Mouse (Mus musculus) ovary, postnatal 36 days (tissue): ENCODE data around the gene Ankrd11.

Source experiments
- DNase-seq: peaks from one replicate; pipeline ENCODE4 v3.0.0; 2022; ENCODE audit warnings: low spot score, mixed read lengths

Gene Ankrd11

GRCm38 (mm10) chr8:122893451-122893850, 148.6 kb downstream of the Ankrd11 start:
- DNase-seq, result no peak

GRCm38 (mm10) chr8:122891440-122891839, 150.6 kb downstream of the Ankrd11 start:
- DNase-seq, result no peak

DNA sequence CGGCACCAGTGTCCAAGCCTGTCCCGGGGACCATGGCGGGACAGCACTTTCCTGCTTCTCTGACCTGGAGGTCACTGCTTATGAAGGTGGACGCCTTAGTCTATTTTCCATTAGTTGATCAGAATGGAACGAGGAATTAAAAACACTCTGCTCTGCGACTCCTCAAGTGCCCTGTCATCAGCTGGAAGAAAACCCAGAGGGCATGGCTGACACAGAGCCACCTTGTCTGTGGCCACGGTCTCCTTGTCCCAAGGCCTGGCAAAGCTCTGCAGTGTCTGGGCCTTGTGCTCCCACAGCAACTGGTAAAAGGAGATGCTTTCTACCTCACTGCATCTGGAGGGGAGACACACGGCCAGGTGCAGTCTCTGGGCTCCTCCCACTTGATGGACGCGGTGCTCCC, 158.4 kb downstream of the Ankrd11 start:
- no peak for DNase-seq

DNA sequence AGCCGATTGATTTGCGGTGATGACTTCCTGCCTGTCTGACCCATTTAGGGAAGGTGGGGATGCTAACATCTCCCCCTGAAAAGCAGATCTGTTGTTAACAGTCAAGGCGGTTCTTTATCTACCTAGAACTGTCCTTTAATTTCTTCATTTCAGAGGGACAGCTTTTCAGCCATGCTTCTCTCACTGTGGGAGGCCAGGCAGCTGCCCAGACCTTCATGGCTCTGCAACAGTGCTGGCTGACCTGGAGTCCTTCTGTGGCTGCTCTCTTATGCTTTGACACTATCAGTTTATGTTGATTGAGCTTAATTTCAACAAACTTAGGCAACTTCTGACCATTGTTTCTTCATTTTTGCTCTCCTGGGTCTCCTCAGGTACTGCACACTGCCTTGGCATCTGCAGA, 161.8 kb downstream of the Ankrd11 start:
- no peak for DNase-seq

DNA sequence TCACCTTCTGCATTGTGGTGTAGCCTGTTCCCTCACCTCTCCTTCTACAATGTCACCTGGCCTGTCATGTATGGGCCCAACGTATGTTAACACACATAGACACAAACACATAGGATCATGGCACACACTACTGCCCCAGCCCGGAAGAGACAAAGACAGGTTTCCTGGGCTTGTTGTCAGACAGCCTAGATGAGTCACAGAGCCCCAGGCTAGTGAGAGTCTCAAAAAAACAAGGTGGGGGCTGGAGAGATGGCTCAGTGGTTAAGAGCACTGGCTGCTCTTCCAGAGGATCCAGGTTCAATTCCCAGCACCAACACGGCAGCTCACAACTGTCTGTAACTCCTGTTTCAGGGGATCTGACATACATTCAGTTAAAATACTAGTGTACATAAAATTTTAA, 163.8 kb downstream of the Ankrd11 start:
- no peak for DNase-seq

DNA sequence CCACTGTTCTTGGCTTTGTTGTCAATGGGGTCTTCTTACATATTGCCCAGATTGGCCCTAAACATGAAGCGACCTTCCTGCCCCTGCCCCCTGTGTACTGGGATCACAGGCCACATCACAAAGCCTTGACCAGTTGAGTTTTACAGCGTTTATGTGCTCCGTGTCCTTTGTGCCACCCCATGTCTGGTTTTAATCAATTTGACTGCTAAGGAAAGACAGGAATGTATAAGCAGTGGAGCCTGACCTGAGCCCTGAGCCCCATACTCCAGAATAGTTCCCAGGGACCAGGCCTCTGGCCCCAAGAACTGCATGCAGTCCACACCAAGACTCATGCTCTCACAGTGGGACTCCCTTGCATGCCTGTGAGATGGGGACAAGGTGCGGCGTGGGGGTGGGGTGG, 166.9 kb downstream of the Ankrd11 start:
- DNase-seq, result no peak

DNA sequence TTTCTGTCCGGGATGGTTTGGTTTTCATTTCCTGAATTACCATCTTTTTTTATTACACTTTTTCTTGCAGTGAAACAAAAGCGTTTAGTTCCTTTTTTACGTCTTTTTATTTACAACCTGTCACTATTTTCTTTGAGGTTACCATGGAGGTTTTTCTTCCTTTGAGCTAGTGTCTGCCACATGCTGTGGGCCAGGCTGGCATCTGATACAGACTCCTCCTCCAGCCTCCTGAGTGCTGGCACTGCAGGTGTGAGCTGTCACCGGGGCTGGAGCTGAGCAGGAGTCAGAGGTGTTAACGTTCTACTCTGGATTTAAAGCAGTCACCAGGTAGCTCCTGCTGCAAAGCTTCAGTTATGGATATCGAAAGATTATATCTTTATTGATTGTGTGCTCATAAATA, 168.9 kb downstream of the Ankrd11 start:
- no peak for DNase-seq

DNA sequence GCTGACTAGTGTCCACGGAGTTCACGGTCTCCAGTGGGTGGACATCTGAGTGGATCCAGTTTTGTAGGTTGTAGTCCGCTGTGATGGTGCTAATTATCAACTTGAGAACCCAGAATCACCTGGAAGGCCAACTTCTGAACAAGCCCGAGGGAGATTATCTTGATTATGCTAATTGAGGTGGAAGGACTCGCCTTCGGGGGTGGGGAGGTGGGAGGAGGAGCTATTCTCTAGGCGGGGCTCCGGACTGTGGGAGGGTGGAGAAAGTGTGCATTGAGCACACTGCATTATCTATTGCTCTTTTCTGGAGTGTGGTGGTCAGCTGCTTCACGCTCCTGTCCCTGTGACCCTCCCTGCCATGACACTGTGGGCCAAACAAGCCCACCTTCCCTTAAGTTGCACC, 170.4 kb downstream of the Ankrd11 start:
- no peak for DNase-seq

DNA sequence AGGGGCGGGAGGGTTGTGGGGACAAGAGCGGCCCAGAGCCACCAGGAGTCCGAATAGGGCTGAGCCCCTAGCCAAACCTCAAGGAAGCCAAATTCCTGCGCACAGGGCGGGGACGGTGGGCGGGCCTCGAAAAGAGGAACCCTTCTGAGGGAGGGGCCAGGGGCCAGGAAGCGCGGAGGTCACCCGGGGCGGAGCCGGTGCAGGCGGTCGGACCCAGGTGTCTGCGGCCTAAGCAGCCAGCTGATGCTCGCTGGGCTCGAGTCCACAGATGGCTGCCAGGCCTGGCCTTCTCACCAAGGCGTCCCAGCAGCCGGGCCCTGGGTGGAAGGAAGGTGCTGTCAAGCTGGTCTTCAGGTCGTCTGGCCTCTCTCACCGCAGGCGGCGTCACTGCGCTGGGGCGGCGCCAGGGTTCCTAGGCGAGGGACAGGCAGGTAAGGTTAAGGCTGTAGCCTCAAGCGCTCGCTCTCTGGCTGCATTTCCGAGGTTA, 171.7 kb downstream of the Ankrd11 start:
- no peak for DNase-seq

DNA sequence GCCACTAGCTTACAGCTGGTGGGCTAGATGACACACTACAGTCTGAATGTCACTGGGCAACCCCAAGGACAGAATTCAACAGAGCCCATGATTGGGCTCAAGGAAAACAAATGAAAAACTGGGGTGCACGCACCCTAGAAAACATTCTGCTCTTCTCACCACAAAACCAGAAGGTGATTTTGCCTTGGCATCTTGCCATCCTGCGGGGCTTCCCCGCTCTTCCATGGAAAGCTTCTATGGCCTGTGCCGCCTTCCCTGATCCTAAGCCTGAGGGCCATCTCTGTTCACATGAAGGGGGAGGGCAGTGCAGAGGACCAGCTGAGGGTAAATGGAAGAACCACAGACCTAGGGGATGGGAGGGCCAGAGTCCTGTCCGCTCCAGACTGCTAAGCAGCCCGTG, 174.1 kb downstream of the Ankrd11 start:
- DNase-seq, result no peak

DNA sequence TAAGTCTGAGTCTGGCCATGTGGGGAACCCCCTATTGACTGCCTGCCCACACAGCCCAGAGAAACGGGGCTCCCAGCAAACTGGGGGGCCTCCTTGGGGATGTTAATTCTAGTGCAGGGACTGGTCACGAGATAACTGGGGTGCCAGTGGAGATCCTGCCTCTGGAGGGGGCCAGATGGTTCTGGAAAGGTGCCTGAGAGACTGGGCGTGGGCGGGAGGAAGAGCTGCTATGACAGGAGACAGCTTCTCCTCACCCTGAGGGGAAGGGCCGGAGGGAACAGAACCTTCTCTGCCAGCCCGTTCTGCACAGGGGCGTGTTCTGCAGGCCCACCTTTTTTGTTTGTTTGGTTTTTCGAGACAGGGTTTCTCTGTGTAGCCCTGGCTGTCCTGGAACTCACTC, 175.8 kb downstream of the Ankrd11 start:
- no peak for DNase-seq

- no peak for DNase-seq
Observed at GRCm38 (mm10) chr8:122865441-122865840, 176.6 kb downstream of the Ankrd11 start.

- no peak for DNase-seq
Observed at GRCm38 (mm10) chr8:122864719-122865129, 177.4 kb downstream of the Ankrd11 start.

GRCm38 (mm10) chr8:122859843-122860242, 182.2 kb downstream of the Ankrd11 start:
- no peak for DNase-seq

GRCm38 (mm10) chr8:122856288-122856687, 185.8 kb downstream of the Ankrd11 start:
- DNase-seq, result no peak

DNA sequence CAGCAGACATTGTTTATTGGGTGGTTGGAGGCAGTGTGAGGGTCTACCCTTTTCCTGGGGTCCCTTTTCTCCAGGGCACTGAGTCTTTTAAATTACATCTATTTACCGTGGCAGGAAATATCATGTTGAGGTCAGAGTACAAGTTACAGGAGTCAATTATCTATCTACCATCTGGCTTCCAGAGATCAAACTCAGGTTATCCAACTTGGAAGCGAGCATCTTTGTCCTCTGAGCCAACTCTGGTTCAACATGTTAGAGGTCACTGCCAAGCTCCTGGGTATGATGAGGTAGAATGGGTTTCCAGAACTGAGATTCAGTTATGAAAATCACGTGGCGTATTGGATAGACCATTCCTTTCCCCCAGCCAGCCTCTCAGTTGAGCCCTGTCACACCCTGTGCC, 187.0 kb downstream of the Ankrd11 start:
- no peak for DNase-seq

- DNase-seq, result no peak
Observed at GRCm38 (mm10) chr8:122854388-122854787, 187.7 kb downstream of the Ankrd11 start.

DNA sequence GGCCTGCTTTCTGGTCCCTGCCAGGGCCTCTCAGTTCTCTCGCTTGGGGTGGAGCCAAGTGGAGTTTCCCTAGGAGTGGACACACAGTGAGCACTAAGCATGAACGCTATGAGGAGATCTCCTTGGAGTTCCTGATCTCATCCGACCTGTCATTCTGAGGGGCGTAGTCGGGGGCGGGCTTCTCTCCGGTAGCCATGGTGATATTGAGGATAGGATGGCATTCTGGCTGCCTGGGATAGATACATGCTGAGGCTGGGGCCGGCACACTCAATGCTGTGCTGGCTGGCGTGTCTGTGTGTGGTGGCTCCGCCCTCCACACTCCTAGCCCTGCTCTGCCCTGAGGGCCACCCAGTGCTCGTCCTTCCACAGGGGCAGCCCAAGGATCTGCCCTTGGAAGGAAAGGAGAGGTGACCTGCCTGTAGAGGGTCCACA, 188.7 kb downstream of the Ankrd11 start:
- no peak for DNase-seq

DNA sequence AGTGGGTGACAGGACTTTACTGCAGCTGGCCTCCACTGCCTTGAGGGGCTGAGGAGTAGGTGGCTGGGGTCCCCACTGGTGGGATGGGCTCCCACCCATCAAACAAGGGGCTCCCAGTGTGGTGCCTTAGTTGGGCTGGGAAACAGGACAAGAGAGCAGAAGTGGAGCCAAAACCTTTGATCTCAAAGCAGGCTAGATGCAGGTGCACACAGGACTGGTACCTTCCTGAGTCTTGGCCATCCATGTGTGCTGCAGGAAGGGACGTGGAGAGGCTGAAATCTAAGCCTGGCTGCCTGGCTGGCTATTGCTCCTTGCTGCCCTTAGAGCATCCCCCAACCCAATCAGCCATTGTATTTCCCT, 189.6 kb downstream of the Ankrd11 start:
- DNase-seq, result no peak

DNA sequence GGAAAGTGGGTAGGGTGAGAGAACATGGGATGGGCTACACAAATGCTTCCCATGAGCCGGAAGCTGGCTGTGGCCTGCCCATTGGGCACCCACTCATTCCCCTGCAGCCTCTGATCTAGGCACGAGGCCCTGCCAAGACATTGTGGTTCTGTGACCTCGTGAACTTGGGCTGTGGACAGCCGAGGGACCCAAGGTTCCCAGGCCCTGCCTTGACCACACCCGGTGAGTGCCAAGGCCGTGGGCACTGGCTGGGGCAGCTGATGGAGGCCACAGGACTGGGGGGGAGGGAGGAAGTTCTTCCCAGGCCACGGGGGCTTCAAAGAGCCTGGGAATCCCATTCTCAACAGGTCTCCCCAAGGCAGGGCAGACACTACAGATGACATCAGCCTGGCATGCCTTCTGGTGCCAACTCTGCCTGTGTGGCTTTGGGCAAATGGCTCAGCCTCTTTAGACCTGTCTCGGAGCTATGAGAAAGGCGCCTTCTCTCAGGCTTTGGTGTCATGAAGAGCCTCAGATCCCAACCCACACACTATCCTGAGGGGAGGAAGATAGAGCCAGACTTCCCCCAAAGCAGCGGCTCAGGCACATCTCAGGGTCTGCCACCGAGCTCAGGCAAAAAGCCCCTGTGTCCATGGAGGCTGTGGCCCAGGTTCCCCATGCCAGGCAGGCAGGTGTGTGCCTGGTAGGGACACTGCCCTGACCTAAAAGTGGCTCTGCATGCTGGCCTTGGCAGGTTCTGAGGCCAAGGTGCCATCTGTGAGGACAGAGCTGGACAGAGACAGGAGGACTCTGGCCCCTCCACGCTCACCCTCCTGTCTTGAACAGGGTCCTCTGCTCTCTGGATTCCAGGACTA, 190.2 kb downstream of the Ankrd11 start:
- no peak for DNase-seq

GRCm38 (mm10) chr8:122850641-122851240, 191.3 kb downstream of the Ankrd11 start:
- no peak for DNase-seq

DNA sequence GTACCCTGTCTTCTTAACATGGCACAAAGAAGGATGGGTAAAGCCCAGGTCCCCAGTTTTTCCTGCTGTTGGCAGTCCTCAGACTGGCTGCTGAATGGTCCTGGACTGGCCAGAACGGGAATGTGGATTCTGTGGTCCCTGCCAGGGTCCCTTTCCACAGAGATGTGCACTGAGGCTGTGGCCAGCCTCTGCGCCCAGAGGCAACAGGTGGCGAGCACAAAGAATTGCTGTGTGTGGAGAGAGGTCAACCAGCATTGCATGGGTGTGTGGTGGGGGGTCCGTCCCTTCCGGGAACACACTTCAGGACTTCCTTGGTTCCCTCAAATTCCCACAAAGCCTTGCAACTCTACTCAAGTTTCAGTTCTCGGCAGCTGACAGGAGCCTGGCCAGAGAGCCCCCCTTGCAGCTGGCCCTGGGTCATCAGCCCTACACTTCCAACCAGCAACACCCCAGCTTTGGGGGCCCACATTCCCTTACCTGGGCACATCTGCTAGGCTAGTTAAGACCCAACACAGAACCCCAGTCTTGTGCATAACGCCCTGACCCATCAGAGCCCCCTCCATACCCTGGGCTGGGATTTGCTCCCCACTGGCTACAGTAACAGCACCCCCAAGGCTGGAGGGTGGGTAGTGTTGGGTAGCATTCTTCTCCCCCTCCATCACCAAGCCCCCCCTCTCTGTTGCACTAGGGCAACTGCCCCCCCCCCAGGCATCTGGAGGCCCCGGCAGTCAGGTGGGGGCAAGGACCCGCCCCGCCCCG, 192.7 kb downstream of the Ankrd11 start:
- DNase-seq, result no peak
